Mouse (Mus musculus) limb, embryonic 11.5 days (tissue): ENCODE data around the gene Shb. TPM values are rescaled to one million over a fixed set of nuclear protein-coding genes. Genes with fewer than 3 reads are reported as not detected.

Source experiments
- ATAC-seq: fragments of 200-750 bp; cut with Nextera tagmentation; 2 replicates; pipeline ENCODE4 v1.8.0; 2017; ENCODE audit warnings: low read depth; ENCODE audit not compliant: insufficient number of reproducible peaks, low FRiP score, low TSS enrichment
- DNase-seq: peaks from one replicate; pipeline ENCODE4 v3.0.0-alpha.2; 2015; ENCODE audit warnings: low spot score
- H3K27ac ChIP-seq: fragments of 300-500 bp; sonication (generic); replicated peaks from 2 replicates; pipeline ENCODE4 v1.5.1; 2014; ENCODE audit warnings: low read depth, mild to moderate bottlenecking, low read length
- H3K27me3 ChIP-seq: fragments of 300-500 bp; sonication (generic); 2 replicates; pipeline ENCODE4 v1.6.1; 2014; ENCODE audit warnings: mild to moderate bottlenecking, low read length, mixed read lengths; ENCODE audit not compliant: control insufficient read depth, insufficient read depth
- H3K36me3 ChIP-seq: fragments of 300-500 bp; sonication (generic); 2 replicates; pipeline ENCODE4 v1.6.1; 2014; ENCODE audit warnings: mild to moderate bottlenecking, low read length, moderate library complexity, mixed read lengths; ENCODE audit not compliant: control insufficient read depth, insufficient read depth
- H3K4me1 ChIP-seq: fragments of 300-500 bp; sonication (generic); 2 replicates; pipeline ENCODE4 v1.6.1; 2014; ENCODE audit warnings: low read length, mixed read lengths; ENCODE audit not compliant: control insufficient read depth, insufficient read depth
- H3K4me2 ChIP-seq: fragments of 300-500 bp; sonication (generic); 2 replicates; pipeline ENCODE4 v1.6.1; 2014; ENCODE audit warnings: low read depth, mild to moderate bottlenecking, moderate library complexity; ENCODE audit not compliant: severe bottlenecking
- H3K4me3 ChIP-seq: fragments of 300-500 bp; sonication (generic); 2 replicates; pipeline ENCODE4 v1.5.1; 2014; ENCODE audit warnings: low read depth, low read length
- H3K9ac ChIP-seq: fragments of 300-500 bp; sonication (generic); 2 replicates; pipeline ENCODE4 v1.6.1; 2014; ENCODE audit warnings: mild to moderate bottlenecking, low read length
- H3K9me3 ChIP-seq: fragments of 300-500 bp; sonication (generic); 2 replicates; pipeline ENCODE4 v1.6.1; 2016; ENCODE audit warnings: low read length; ENCODE audit not compliant: control insufficient read depth
- WGBS: fragments of 180-500 bp; shearing (Covaris S2); extraction: QIAGEN DNeasy Blood & Tissue Kit; methylation state at CpG from one replicate; pipeline ENCODE4 v1.1.7; 2014; 5-methylcytosine and 5-hydroxymethylcytosine counted together
- polyA plus RNA-seq: library from polyadenylated mRNA; unstranded; fragments of >200 nt; fragmentation: Nextera tagmentation; extraction: Ambion mirVana; gene quantifications from 2 replicates; pipeline ENCODE4 v1.2.1, GENCODE M21; 2014

The Shb gene
- polyA plus RNA-seq, 1 experiment from 2014 or later: 6.4 TPM

DNA sequence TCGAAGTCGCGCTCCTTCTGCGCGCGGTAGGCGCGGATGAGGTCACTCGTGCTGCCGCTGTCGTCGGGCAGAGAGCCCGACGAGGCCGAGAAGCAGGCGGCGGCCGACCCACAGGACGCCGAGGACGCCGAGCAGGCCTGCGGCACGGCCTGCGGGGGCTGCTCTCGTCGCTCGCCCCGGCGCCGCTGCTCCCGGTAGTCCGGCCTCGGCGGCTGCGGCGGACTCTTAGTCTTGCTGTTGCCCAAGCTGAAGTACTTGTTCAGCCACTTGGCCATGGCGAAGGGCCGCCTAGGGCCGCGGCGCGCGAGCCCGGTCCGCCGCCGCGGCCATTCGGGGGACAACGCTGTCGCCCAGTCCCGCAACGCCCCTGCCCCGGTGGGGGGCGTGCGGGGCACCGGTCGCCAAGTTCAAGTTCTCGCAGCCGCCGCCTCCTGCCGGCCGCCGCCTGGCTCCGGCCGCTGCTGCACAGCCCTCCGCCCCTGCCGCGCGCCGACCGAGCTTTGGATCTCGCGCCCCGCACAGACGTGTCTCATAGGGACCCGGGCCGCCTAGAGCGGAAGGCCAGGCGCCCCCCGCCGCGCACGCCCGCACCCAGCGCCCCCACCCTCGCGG is 2.2 kb downstream of the Shb start:
- ATAC-seq (peak; percentile 3; the same call in 1 of the 2 replicates), DNase-seq (peak; percentile 69)
- H3K4me1 ChIP-seq: peaks cover 35% of the 10 kb centered on the region
- H3K27ac ChIP-seq: peak overlapping the region; percentile 88
- peak overlapping the region; percentile 99 for H3K4me2 ChIP-seq
- peak overlapping the region; percentile 70 for H3K4me3 ChIP-seq
- peak overlapping the region; percentile 78 for H3K9ac ChIP-seq
- H3K36me3 ChIP-seq: no peaks in the 10 kb centered on the region
- H3K27me3 ChIP-seq: no peaks in the 10 kb centered on the region
- WGBS: under 1% methylated on average over 74 of the region's 89 CpGs
- no peaks in the 10 kb centered on the region for H3K9me3 ChIP-seq

DNA sequence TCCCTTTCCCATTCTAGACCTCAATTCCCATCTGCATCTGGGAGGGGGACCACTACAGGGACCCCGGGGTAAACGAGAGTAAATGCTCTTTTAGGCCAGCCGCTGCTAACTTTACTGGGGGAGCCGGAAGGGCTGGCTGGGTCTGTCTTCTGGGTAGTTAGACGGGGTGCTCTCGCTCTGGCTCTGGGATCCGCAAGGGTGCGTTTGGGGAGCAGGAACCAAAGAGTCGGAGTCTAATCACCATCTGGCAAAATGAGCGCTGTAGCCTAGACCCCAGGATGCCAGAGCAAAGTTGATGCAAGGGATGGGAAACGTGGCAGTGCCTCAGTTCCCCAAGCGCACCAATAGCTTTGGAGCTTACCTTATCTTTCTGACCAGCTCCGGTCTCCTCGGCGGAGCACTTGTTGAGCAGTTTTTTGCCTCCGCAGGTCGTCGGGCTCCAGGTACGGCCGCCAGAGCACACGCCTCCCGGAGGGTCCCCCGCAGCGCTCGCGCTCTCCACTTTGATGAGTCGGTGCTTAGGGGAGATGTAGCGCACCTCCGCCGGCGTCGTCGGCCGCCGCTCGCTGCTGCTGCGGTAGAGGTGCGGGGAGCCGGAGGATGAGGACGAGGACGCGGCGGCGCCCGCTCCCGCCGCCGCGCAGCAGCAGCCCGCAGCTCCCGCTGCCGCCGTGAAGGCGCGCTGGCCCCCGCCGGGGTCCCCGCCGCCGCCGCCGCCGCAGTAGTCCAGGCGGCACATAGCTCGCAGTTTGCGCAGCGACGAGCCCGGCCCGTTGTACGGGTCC is 2.9 kb downstream of the Shb start:
- Histone ChIP-seq H3K36me3 (no peaks in the 10 kb centered on the region), H3K27me3 (no peaks in the 10 kb centered on the region), H3K4me1 (peaks cover 35% of the 10 kb centered on the region), H3K4me2 (peak overlapping the region; percentile 99), H3K9ac (peak overlapping the region; percentile 78), H3K4me3 (peak overlapping the region; percentile 70), H3K9me3 (no peaks in the 10 kb centered on the region), H3K27ac (0 out of 2 replicates have a peak overlapping the region, but pooled peaks have one; percentile 21)
- DNase-seq: peak; percentile 51
- under 1% methylated on average over 65 of the region's 71 CpGs for WGBS
- no peak for ATAC-seq

DNA sequence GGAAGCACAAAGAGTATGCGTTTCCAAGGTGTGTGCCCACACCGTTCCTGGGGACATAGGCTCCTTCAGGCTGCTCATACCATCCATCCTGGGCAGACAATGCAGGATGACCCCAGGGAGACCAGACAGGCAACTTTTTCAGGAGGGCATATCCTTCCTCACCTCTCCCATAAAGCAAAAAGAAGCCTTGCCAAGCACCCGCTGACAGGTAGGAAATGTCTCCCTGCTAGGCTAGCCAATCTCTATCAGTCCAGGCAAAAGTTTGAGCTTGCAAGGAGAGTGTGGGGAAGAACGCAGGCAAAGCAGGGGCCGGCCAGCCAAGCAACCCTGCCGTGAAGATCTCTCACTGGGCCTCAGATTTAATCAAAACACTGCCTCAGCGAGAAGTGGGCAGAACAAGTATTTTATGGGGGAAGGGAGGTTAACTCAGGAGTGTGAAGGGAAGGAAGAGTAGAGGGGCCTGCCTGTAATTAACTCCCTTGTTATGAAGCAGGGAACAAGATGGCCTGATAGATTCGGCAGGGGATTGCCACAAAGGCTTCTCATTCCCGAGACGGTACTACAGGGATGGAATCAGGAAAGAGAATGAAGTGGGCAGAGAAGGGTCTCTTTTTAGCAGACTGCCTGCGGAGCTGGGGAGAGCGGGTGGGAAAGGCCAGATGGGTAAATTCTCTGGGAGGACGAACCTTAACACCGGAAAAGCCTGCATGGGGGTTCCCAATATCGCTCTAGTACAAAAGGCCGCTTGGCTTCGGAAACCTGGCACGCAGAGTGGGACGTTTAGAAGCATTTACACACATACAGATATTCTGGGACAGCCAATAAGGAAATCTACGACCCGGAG is 3.7 kb downstream of the Shb start:
- H3K27ac ChIP-seq: no peak overlapping the region
- 2% methylated on average over 21 of the region's 21 CpGs for whole genome bisulfite sequencing

DNA sequence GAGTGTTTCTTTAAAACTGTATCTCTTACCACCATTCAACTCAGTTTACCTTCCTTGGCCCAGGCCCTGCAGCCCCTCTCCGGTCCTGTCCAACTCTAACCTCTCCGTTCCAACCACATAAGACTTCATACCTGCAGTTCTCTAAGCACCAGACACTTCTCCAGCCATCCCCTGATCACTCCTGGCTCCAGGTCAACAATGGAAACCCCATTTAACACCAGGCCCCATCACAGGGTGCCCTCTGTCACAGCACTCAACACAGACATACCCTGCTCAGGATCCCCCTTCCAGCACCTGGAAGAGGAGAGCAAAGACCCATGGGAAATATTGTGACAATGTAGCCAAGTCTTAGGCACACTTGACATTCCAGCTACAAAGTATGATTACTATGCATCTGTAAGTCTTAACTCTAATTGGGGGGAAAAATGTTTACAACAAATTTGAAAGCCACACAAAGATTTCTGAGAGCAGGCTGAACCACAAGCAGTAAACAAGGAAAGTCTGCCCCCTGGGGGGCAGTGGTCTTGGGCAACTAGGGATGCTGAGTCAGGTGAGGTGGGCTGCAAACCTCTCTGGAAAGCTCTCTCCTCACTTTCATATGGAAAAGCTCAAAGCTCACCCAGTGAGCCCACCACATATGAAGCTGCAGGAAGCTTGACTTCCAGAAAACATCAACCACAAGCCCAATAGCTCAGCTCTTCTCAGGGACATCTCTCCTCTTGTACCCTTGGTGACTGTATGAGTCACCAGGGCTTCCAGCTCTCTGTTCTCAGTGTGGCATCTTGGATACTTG is 4.5 kb downstream of the Shb start:
- Histone ChIP-seq H3K4me1 (peaks cover 29% of the 10 kb centered on the region), H3K36me3 (no peaks in the 10 kb centered on the region), H3K4me2 (peak overlapping the region; percentile 99), H3K27me3 (no peaks in the 10 kb centered on the region), H3K4me3 (peak overlapping the region; percentile 70), H3K9ac (0 out of 2 replicates have a peak overlapping the region, but pooled peaks have one; percentile 13), H3K9me3 (no peaks in the 10 kb centered on the region), H3K27ac (no peak overlapping the region)
- DNase-seq: peak; percentile 57
- WGBS: 92% methylated on average over 2 of the region's 2 CpGs
- ATAC-seq: no peak

More for the DNA sequence above, 3.7 kb downstream of the Shb start:
- Histone ChIP-seq H3K4me1 (peaks cover 35% of the 10 kb centered on the region), H3K27me3 (no peaks in the 10 kb centered on the region), H3K9ac (peak overlapping the region; percentile 78), H3K4me3 (peak overlapping the region; percentile 70), H3K36me3 (no peaks in the 10 kb centered on the region), H3K4me2 (peak overlapping the region; percentile 99), H3K9me3 (no peaks in the 10 kb centered on the region)
- peak; percentile 43 for DNase-seq
- ATAC-seq: no peak

DNA sequence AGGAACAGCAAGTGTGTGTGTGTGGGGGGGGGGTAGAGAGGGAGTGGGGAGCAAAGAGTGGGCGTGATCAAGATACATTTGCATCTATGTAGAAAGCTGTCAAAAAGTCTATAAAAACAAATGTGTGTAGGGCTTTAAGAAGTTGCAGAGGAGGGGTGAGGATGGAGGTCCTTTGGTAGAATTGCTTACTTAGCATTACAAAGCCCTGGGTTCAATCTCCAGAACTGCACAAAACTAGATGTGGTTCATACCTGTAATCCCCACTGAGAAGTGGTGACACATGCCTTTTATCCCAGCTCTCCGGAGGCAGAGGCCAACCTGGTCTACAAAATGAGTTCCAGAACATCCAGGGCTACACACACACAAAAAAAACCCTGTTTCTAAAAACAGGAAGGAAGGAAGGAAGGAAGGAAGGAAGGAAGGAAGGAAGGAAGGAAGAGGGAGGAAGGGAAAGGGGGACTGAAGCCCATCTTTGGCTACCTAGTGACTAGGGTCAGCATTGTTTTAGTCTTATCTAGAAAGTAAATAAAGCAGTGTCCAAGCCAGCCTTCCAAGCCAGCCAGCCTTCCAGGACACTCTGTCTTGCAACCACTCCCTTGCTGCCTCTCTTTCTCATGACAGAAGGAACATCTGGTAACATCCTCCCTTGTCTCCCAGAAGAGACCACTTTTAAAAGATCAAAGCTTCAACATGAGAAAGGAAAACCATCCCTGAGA is 5.3 kb downstream of the Shb start:
- DNase-seq: no peak
- no peak overlapping the region for H3K27ac ChIP-seq
- no peak for ATAC-seq
- H3K4me1 ChIP-seq: peaks cover 31% of the 10 kb centered on the region
- no peak overlapping the region for H3K9ac ChIP-seq
- H3K9me3 ChIP-seq: no peaks in the 10 kb centered on the region
- no peak overlapping the region for H3K4me3 ChIP-seq
- H3K27me3 ChIP-seq: no peaks in the 10 kb centered on the region
- 72% methylated on average over 2 of the region's 2 CpGs for WGBS
- H3K36me3 ChIP-seq: no peaks in the 10 kb centered on the region
- no peak overlapping the region for H3K4me2 ChIP-seq

DNA sequence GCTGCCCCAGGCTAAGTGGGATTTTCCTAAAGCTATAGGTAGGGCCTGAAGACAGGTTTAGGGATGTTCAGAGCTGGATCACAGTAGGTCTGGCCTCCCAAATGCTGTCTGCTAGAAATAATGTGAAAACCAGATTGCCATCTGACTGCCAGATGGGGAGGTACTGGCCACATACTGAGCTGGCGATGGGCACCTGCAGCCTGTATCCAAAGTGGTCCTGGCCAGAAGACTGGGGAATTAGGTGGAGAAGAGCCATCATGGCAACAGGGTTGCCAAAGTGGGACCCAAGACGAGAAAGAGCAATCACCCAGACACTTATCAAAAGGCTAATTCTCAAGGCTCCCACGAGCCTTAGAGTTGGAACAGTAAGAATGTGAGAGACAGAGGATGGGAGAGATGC is 6.1 kb downstream of the Shb start:
- Histone ChIP-seq H3K36me3 (no peaks in the 10 kb centered on the region), H3K4me2 (no peak overlapping the region), H3K4me3 (no peak overlapping the region), H3K27me3 (no peaks in the 10 kb centered on the region), H3K9me3 (no peaks in the 10 kb centered on the region), H3K27ac (no peak overlapping the region), H3K4me1 (peaks cover 23% of the 10 kb centered on the region), H3K9ac (no peak overlapping the region)
- ATAC-seq (no peak), DNase-seq (no peak)
- WGBS: 88% methylated on average over 3 of the region's 3 CpGs

DNA sequence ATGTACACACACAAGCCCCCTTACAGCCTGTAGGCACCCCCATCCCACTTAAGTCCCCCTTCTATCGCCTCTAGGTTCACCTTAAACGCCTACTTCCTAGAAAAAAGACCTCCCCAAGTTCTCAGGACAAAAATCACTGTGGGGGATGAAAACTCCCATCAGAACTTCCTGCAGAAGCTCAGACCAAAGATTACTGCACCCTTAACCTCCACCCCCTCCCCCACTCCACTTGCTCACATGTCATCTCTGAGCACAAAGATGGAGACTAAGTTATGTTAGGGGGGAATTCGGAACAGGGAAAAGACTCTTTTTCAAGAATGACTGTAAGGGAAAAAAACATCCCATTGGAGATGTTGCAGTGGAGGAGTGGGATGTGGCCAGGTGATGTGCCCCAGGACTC is 6.7 kb downstream of the Shb start:
- H3K27ac ChIP-seq: no peak overlapping the region
- 92% methylated on average over 3 of the region's 3 CpGs for WGBS
- H3K27me3 ChIP-seq: no peaks in the 10 kb centered on the region
- H3K4me3 ChIP-seq: no peak overlapping the region
- no peaks in the 10 kb centered on the region for H3K9me3 ChIP-seq
- DNase-seq (no peak), ATAC-seq (no peak)
- no peak overlapping the region for H3K9ac ChIP-seq
- no peaks in the 10 kb centered on the region for H3K36me3 ChIP-seq
- no peak overlapping the region for H3K4me2 ChIP-seq
- H3K4me1 ChIP-seq: peaks cover 23% of the 10 kb centered on the region
